Mouse (Mus musculus) embryo, embryonic 9.5 days (tissue): ENCODE results near the gene Dcaf4.

Experiments
- DNase-seq: peaks from one replicate; pipeline ENCODE4 v3.0.0-alpha.2; 2017; ENCODE audit errors: extremely low spot score

Gene Dcaf4

DNA sequence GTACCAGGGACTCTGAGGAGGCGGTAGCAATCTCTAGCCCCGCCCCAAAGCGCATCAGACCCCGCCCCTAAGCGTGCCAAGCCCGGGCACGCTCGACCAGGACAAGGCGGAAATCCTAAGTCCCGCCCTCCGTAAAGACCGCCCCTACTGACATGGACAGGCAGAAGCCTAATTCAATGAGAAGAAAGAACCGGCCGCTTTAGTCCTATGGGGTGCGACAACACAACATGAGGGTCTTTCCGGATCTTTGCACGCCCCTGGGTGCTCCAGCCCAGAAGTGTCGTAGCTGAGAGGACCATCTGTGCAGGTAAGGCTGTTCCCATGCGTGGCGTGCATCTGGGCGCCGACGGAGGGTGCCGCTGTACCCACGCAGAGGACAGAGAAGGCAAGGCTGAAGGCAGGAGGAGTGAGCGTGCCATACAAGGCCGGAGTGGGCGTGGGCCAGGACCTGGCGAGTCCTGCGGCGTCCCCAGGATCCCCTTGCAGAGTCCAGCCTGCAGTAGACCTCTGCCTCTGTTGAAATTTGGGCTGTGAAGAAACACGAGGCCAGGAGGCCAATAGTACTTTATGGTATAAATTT is at the start of gene Dcaf4:
Dcaf4 (plus strand) TSS at position 156 of the 580 bp plus-strand sequence.
- peak; percentile 98 for DNase-seq

DNA sequence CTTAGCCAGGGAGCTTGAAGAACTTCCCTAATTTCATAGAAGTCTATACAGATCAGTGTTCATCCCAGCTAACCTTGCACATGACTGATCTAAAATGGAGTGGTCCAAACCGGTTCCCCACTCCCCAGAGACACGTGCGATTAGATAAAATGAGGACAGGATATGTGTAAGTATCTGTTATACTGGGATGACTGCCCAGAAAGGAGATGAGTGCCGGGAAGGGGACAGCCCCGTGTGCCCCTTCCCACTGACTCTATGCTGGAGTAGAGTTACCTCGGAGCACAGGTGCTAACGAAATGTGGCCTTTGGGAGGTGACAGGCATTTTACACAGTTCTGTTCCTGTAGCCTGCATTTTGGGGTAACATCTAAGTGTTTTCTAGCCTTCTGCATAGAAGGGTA is 48.5 kb upstream of the Dcaf4 start:
- DNase-seq: no peak

DNA sequence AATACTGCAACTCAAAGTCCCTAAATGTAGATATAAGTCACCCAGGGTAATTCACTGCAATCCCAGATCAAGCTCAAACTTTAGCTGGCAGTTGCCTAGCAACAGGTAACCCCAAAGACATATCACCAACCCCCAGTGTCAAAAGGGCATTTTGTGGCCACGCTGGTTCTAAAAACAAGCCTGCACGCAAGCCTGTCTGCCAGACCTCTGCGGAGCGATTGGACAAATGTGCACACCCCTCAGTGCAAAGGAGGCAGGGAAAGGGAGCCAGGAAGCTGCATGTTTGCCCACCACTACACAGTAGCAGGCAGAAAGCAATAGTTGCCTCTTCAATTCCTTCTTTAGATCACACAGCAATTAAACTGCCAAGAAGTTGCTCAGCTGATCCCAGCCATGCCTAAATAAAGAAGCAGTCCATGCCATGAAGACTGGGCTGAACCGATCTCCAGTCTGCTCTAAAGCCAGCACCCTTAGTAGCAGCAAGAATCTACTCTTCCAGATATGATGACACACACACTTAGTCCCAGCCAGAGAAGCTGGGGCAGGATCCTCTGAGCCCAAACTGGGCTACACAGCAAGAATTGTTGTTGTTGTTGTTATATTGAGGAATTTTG is 46.2 kb upstream of the Dcaf4 start:
- peak; percentile 32 for DNase-seq

GRCm38 (mm10) chr12:83475419-83475818 is 44.8 kb upstream of the Dcaf4 start:
- no peak for DNase-seq

- DNase-seq: no peak
Observed at GRCm38 (mm10) chr12:83476277-83476676, 44.0 kb upstream of the Dcaf4 start.

DNA sequence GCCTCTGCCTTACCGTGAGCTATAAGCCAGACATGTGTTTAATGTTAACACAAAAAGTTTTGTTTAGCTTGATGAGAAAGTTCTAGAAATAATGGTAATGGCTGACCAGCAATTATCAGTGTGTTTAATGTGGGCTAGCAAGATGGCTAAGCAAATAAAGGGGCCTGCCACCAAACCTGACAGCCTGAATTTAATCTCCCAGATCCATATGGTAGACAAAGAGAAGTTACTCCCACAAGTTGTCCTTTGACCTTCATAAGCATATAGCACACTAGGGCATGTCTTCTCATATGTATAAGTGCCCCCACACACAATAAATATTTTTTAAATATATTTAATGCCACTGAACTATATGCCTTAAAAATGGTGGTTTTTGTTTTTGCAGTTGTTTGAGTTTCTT is 41.1 kb upstream of the Dcaf4 start:
- no peak for DNase-seq

GRCm38 (mm10) chr12:83479818-83480401 is 40.4 kb upstream of the Dcaf4 start:
- no peak for DNase-seq

DNA sequence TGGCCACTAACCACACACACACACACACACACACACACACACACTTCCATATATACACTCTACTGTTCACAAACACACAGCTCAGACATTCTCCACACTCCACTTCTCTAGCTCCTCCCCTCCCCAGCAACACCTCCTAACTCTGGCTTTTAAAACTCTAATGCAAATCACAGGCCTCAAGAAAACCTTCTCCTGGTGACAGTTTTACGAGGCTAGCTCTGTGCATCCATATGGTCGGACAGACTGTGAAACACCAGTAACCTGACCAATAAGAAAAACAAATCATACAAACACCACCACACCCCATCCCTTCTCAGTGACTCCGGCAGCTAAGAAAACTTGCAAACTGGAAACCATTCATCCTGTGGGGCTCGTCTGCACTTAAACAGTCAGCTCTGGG is 38.8 kb upstream of the Dcaf4 start:
- no peak for DNase-seq

GRCm38 (mm10) chr12:83483653-83484052 is 36.6 kb upstream of the Dcaf4 start:
- no peak for DNase-seq

- peak; percentile 58 for DNase-seq
Observed at GRCm38 (mm10) chr12:83484855-83485745, 35.2 kb upstream of the Dcaf4 start.

DNA sequence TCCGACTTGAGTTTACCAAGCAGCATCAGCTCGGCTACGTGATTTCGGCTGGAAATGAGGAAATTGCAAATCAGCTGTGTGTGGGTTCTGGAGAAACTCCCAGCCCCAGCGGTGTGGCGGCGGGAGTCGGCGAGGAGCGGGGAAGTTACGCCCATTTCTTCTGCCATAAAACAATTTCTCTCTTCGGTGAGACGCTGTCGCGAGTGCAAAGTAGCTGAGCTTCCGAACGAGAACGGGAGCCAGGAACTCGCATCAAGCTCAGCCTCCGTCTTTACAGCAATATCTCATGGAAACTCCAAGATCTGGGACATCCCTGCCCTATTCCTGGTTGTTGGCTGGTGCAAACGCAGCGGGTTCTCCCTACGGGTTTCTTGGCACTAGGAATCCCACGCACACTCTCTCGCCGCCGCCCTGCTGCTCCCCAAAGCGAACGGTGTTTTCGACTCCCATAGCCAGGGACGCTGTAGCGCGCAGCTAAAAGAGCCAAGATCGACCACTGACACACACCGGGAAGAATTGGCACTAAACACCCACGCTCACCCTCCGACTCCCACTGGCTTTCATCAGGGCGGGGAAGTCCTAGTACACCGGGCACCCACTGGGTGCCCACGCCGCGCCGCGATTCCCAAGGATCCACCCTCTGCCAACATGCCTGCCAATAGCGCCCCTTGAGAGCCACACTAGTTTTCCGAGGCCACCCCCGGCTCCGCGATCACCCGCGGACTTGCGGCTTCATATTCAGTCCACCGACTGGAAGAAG is 34.2 kb upstream of the Dcaf4 start:
- peak; percentile 44 for DNase-seq

GRCm38 (mm10) chr12:83486671-83487461 is 33.4 kb upstream of the Dcaf4 start:
- DNase-seq: peak; percentile 73

DNA sequence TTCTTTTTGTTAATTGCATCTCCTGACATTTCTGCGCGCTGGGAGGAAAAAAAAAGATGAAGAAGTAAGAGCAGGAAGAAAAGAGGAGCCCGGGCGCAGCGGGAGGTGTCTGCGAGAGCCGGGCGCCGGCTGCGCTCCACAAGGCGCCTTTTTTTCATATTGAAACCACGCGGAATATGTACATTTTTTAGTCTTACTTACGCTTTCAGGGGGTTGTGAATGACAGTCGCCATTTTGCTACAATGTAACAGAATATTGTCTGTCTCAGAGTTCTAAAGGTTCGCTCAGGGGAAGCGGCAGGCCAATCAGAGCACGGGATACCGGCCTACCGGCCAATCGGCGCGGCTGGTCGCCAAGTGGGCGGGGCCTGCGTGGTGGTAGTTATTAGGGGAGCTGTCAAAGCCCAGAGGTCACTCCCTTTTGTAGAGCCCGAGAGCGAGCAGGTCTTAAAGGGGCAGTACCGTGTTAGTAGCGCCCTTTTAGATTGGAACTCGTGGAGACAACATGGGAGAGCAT is 32.7 kb upstream of the Dcaf4 start, which contains the start of gene Dpf3:
Dpf3 (minus strand) TSS at position 241 of the 516 bp plus-strand sequence.
- DNase-seq: peak; percentile 97

DNA sequence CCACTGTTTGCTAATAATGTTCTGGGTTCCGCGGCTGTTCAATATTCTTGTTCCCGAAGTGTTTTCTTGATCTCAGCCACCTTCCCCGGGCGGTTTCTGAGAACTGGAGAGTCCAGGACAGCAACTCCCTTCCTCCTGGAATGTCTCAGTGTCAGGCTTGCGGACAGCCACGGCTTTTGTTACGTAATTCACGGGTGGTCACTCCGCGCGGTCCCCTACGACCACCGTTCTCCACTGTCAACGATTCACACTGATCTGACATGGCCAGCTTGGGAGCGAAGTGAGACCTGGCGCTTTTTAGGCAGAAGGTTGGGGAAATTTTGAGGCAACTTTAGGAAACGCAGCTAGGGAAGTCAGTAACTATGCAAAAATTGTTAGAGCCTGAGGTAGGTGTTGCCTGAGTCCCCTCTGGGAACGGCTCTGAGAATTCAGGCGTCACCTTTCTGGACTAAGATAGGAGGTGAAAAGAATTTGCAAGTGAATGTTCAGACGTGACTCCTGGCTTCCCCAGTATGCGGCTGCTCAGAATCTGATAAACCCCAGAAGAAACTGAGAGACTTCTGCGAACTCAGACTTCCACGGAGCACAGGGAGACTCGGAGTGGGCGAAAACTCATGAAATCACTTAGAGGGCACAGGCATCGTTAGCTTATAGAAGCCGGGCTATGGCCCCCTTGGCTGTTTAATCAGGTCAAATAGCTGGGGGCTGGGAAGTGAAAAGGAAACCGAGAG is 31.9 kb upstream of the Dcaf4 start:
- DNase-seq: peak; percentile 45

GRCm38 (mm10) chr12:83489748-83490147 is 30.5 kb upstream of the Dcaf4 start:
- no peak for DNase-seq

- no peak for DNase-seq
Observed at GRCm38 (mm10) chr12:83491609-83492008, 28.7 kb upstream of the Dcaf4 start.

- no peak for DNase-seq
Observed at GRCm38 (mm10) chr12:83492808-83493207, 27.5 kb upstream of the Dcaf4 start.

- DNase-seq: no peak
Observed at GRCm38 (mm10) chr12:83494196-83494595, 26.1 kb upstream of the Dcaf4 start.

DNA sequence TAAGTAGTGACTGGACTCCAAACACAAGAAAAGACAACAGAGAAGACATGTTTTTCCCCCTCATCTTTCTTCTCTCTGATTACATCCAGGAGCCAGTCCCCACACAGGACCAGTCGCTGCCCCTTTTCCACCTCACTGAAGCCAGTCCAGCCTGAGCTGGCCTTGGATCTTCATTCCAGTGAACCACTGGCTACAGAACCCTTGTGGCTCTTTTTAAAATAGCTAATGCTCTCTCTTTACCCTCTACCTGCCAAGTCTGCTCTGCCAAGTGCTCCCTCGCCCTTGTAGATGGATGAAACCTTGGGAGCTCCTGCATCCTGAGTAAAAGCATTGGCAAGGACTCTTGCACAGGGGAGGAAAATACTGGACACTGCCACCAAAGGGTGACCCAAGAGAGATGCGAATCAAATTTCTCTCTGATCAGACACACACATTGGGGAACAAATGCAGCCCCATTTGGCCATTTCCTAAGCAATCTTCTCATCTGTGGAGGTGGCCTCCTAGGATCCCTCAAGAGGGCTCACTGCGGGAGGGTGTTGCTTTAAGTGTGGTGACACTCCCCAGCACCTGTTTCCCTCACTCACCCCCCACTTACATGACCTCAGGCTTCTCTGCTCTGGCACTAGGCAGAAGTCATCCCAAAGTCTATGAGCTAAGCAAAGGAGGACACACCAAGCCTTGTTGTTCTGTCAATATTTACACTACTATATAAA is 24.9 kb upstream of the Dcaf4 start:
- no peak for DNase-seq
